Mouse (Mus musculus) midbrain, postnatal 0 days (tissue): ENCODE measurements at regions not wholly inside any gene's neighbourhood (a gene's known extent, or its start where the extent isn't known, plus 50 kb on each side); places are given as distances from the start of the nearest gene placed in this dataset.

ENCODE experiments used
- ATAC-seq: fragments of 200-750 bp; cut with Nextera tagmentation; 2 replicates; pipeline ENCODE4 v1.8.0; 2017; ENCODE audit warnings: moderate number of reproducible peaks, mild to moderate bottlenecking, moderate TSS enrichment, moderate library complexity; ENCODE audit not compliant: low FRiP score
- DNase-seq: peaks from one replicate; pipeline ENCODE4 v3.0.0-alpha.2; 2015; ENCODE audit warnings: low spot score
- H3K27ac ChIP-seq: fragments of 300-500 bp; sonication (generic); 2 replicates; pipeline ENCODE4 v1.5.1; 2014; ENCODE audit warnings: low read depth, mild to moderate bottlenecking, low read length, mixed read lengths
- H3K27me3 ChIP-seq: fragments of 300-500 bp; sonication (generic); 2 replicates; pipeline ENCODE4 v1.6.1; 2014; ENCODE audit warnings: low read length, control low read depth, mixed read lengths; ENCODE audit not compliant: insufficient read depth
- H3K36me3 ChIP-seq: fragments of 300-500 bp; sonication (generic); 2 replicates; pipeline ENCODE4 v1.6.1; 2014; ENCODE audit warnings: low read length, control low read depth, mixed read lengths; ENCODE audit not compliant: insufficient read depth
- H3K4me1 ChIP-seq: fragments of 300-500 bp; sonication (generic); 2 replicates; pipeline ENCODE4 v1.6.1; 2014; ENCODE audit warnings: mild to moderate bottlenecking, control low read depth, antibody characterized with exemption, low read length, mixed read lengths; ENCODE audit not compliant: insufficient read depth
- H3K4me2 ChIP-seq: fragments of 300-500 bp; sonication (generic); 2 replicates; pipeline ENCODE4 v1.6.1; 2014; ENCODE audit warnings: low read depth, mild to moderate bottlenecking, low read length, mixed read lengths; ENCODE audit not compliant: poor library complexity, severe bottlenecking
- H3K4me3 ChIP-seq: fragments of 300-500 bp; sonication (generic); 2 replicates; pipeline ENCODE4 v1.5.1; 2014; ENCODE audit warnings: low read depth, mild to moderate bottlenecking, low read length, moderate library complexity
- H3K9ac ChIP-seq: fragments of 300-500 bp; sonication (generic); replicated peaks from 2 replicates; pipeline ENCODE4 v1.6.1; 2014; ENCODE audit warnings: mild to moderate bottlenecking, low read length, moderate library complexity, mixed read lengths; ENCODE audit not compliant: poor library complexity, severe bottlenecking
- H3K9me3 ChIP-seq: fragments of 300-500 bp; sonication (generic); 2 replicates; pipeline ENCODE4 v1.6.1; 2016; ENCODE audit warnings: low read length, control low read depth
- CTCF ChIP-seq: IDR thresholded peaks from 2 replicates; pipeline ENCODE4 v1.5.1; 2016; ENCODE audit warnings: antibody characterized with exemption, mild to moderate bottlenecking
- WGBS: fragments of 180-500 bp; shearing (Covaris S2); extraction: QIAGEN DNeasy Blood & Tissue Kit; methylation state at CpG from one replicate; pipeline ENCODE4 v1.1.7; 2014; 5-methylcytosine and 5-hydroxymethylcytosine counted together

DNA sequence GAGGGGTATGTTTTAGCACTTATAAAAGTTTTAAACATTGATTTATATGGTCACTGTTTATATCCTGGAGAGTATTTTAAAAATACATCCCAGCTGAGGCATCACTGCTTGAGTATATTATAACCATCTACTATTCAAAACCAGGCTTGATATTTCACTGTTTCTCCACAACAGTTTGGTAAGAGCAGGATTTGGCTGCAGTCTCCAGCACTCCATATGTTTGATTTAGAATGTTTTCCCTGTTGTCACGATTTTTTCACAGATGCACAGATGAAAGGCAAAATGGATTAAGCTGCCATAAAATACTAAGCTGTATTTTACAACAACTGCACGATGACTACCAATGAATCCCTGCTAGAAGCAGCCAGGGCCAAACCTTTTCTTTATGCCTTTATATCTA is 166.6 kb downstream of the Cox7b2 start:
- DNase-seq (no peak), ATAC-seq (no peak)
- H3K27ac ChIP-seq, result no peak overlapping the region
- no peaks in the 10 kb centered on the region for H3K4me1 ChIP-seq
- 71% methylated on average over 2 of the region's 2 CpGs for WGBS
- no peak overlapping the region for H3K9ac ChIP-seq
- no peaks in the 10 kb centered on the region for H3K36me3 ChIP-seq
- no peak for TF ChIP-seq CTCF
- H3K27me3 ChIP-seq, result no peaks in the 10 kb centered on the region
- H3K4me3 ChIP-seq, result no peak overlapping the region
- H3K9me3 ChIP-seq, result no peaks in the 10 kb centered on the region
- H3K4me2 ChIP-seq, result no peak overlapping the region

DNA sequence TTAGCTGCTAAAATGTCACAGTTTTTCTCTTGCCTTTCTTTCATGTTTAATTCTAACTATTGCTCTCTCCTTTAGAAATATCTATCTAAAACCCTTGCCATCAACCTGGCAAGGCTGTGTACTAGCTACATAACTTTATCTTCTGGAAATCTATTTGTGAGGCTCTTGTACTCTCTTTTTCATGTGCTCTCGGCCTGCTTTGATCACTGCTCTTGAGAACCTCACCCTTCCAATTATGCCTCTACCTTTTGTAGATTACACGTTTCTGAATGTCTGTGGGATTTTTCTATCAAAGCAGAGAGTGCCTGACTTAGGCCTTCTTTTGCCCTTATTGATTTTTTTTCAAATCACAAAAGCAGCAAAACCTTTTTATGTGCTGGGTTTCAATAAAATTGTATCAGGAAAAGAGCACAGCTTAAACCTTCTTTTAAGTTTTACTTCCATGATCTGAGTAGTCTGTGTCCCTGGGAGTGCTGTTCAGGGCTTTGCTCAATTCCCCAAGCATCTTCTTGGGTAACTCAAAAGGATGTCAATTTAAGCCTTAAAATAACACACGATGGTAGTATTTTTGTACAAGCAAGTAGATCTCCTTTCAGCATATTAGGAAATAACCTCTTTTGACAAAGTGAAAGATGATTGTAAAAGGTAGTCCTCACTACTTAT is 181.7 kb downstream of the Cox7b2 start:
- no peak for TF ChIP-seq CTCF
- H3K9ac ChIP-seq, result no peak overlapping the region
- no peak overlapping the region for H3K4me2 ChIP-seq
- no peak for ATAC-seq
- H3K27ac ChIP-seq, result no peak overlapping the region
- no peak for DNase-seq
- H3K36me3 ChIP-seq, result no peaks in the 10 kb centered on the region
- H3K27me3 ChIP-seq, result no peaks in the 10 kb centered on the region
- no peaks in the 10 kb centered on the region for H3K4me1 ChIP-seq
- no peaks in the 10 kb centered on the region for H3K9me3 ChIP-seq
- H3K4me3 ChIP-seq, result no peak overlapping the region
- 50% methylated on average over 3 of the region's 3 CpGs for WGBS

DNA sequence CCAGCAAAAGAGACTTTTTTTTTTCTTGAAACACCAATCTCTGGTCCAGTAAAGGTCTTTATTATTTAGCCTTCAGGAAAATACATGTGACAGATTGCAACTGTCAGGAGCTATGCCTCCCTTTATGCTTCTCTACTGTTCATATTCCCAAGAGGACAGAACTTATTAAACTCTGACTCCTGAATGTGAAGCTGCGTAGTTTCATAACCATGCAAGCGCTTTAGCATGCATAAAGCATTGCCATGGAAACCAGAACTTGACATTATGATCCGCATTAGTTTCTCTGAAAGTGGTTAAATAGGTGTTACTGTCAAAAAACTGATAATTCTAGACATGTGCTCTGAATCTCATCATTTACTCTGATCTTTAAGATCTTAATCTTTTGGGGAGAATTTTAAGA is 206.5 kb downstream of the Cox7b2 start:
- H3K9me3 ChIP-seq, result no peaks in the 10 kb centered on the region
- no peaks in the 10 kb centered on the region for H3K4me1 ChIP-seq
- H3K27me3 ChIP-seq, result no peaks in the 10 kb centered on the region
- H3K36me3 ChIP-seq, result no peaks in the 10 kb centered on the region
- 40% methylated on average over 3 of the region's 3 CpGs for WGBS
- no peak overlapping the region for H3K27ac ChIP-seq
- H3K4me2 ChIP-seq, result no peak overlapping the region
- no peak for TF ChIP-seq CTCF
- no peak overlapping the region for H3K4me3 ChIP-seq
- H3K9ac ChIP-seq, result no peak overlapping the region
- peak; percentile 34 for DNase-seq
- ATAC-seq, result peak; percentile 68; the same call in 1 of the 2 replicates

DNA sequence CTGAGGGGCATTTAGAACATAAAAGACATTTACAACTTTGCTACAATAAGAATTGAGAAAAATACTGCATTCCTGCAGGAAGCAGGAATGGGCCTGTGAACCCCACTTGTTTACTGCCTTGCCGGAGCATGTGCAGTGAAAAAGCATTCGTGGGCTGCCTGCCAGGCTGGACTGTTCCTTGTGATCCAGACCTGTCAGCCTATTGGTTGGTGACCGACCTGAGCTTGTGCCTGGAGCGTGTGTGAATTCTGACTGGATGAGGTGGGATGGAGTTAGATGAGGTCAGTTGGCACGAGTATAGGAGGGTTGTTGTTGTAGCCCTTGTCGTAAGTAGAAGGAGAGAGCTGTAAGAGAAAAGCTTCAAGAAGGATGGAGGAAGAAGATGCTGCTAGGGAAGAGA is 213.8 kb upstream of the Gabra2 start:
- WGBS, result 72% methylated on average over 6 of the region's 6 CpGs
- no peaks in the 10 kb centered on the region for H3K36me3 ChIP-seq
- ATAC-seq, result no peak
- no peak overlapping the region for H3K4me2 ChIP-seq
- no peak for DNase-seq
- no peak overlapping the region for H3K9ac ChIP-seq
- no peaks in the 10 kb centered on the region for H3K9me3 ChIP-seq
- H3K27ac ChIP-seq, result no peak overlapping the region
- no peak for TF ChIP-seq CTCF
- no peaks in the 10 kb centered on the region for H3K27me3 ChIP-seq
- H3K4me1 ChIP-seq, result no peaks in the 10 kb centered on the region
- no peak overlapping the region for H3K4me3 ChIP-seq

GRCm38 (mm10) chr5:71262202-71262883 is 166.7 kb upstream of the Gabra2 start:
- no peaks in the 10 kb centered on the region for H3K36me3 ChIP-seq
- H3K9ac ChIP-seq, result no peak overlapping the region
- no peaks in the 10 kb centered on the region for H3K27me3 ChIP-seq
- H3K27ac ChIP-seq, result no peak overlapping the region
- no peaks in the 10 kb centered on the region for H3K9me3 ChIP-seq
- H3K4me1 ChIP-seq, result no peaks in the 10 kb centered on the region
- 57% methylated on average over 7 of the region's 7 CpGs for WGBS
- no peak for DNase-seq
- no peak overlapping the region for H3K4me3 ChIP-seq
- ATAC-seq, result no peak
- H3K4me2 ChIP-seq, result no peak overlapping the region
- peak; percentile 48 for TF ChIP-seq CTCF

DNA sequence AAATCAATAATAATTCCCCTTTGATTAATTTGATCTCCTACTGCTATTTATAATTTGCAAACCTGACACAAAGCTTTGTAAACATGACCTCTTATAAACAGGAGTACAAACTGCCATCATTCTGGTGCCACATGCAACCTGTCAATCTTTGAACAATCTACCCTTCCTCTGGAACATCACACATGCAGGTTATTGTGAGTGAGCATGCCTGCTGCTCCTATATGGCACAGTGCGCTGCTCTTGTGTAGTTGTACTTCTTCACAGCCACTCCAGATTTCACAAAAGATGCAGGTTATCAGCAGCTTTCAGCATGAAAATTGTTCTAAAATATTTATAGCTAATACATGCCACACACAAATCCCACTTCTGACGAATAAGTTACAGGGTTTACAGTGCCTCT is 153.6 kb upstream of the Gabra2 start:
- 49% methylated on average over 2 of the region's 2 CpGs for WGBS
- no peaks in the 10 kb centered on the region for H3K36me3 ChIP-seq
- no peaks in the 10 kb centered on the region for H3K4me1 ChIP-seq
- no peak overlapping the region for H3K4me2 ChIP-seq
- H3K27ac ChIP-seq, result no peak overlapping the region
- no peaks in the 10 kb centered on the region for H3K27me3 ChIP-seq
- ATAC-seq (no peak), DNase-seq (no peak)
- no peak overlapping the region for H3K4me3 ChIP-seq
- H3K9ac ChIP-seq, result no peak overlapping the region
- TF ChIP-seq CTCF, result no peak
- H3K9me3 ChIP-seq, result no peaks in the 10 kb centered on the region
